Mouse (Mus musculus) heart, adult 2 months (tissue): ENCODE measurements around the gene Snx12.

Source experiments
- CTCF ChIP-seq: fragments of 200-600 bp; IDR thresholded peaks from 2 replicates; pipeline ENCODE4 v1.8.1; 2022; ENCODE audit warnings: antibody characterized with exemption, mild to moderate bottlenecking, moderate library complexity
- POLR2A ChIP-seq: fragments of 200-500 bp; IDR thresholded peaks from 2 replicates; pipeline ENCODE4 v1.6.1; 2011; ENCODE audit warnings: mild to moderate bottlenecking, low read depth, low read length, control low read depth; ENCODE audit not compliant: insufficient read depth

GRCm38 (mm10) chrX:101254740-101255139 is 32.4 kb upstream of the Snx12 start:
- TF ChIP-seq CTCF (no peak), POLR2A (no peak)
